Mouse (Mus musculus): ENCODE measurements around the gene Fads3.

DNA sequence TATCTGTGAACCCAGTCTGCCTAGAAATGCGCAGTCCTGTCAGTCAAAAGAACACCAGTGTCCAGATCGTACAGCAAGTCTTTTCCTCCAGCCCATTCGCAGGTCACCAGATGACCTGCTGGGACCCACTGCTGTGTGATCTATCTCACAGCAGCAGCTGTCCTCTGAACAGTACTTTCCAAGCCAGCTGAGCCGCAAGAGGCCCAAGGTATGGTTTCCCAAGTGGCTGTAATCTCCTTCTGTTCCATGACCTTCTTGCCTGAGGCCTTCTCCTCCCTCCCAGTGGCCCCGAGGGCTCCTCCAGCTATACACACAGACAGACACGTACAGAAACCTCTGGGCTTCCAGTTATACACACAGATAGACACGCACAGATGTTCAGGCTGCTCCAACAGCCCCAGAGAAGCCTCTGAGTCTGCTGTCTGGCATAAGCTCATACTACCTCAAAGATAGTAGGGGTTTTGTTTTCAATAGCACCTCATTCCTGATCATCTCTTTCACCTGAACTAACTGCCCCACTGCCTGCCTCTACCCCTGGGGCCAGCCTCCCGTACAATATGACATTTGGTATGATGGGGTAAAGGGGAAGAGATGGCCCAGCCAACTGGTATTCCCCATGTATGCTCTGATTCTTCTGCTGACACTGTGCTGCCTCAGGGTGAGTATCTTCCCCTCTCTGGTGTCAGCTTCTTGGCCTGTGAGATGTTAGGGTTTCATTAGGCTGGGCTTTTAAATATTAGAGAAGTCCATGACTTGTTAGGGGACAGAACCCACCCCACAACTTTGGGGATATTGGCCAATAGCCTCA, 19.6 kb downstream of the Fads3 start:
- TF ChIP-seq CTCF (IDR thresholded peaks at IDR 0.05; ENCODE audit: low read depth, low read length) (no peak), POLR2A (IDR thresholded peaks at IDR 0.05; ENCODE audit: insufficient read depth, low read length) (no peak), EP300 (IDR thresholded peaks at IDR 0.05; ENCODE audit: insufficient read depth, low read depth, low read length) (no peak)
